Mouse (Mus musculus): ENCODE data around the gene Nrm. TPM values are rescaled to one million over a fixed set of nuclear protein-coding genes. Genes with fewer than 3 reads are reported as not detected.
A peak's percentile ranks its signal among the peaks of the same experiment; 100 is the strongest.

Nrm gene
- total RNA-seq, 1 experiment from 2014 or later: 45.6 TPM

DNA sequence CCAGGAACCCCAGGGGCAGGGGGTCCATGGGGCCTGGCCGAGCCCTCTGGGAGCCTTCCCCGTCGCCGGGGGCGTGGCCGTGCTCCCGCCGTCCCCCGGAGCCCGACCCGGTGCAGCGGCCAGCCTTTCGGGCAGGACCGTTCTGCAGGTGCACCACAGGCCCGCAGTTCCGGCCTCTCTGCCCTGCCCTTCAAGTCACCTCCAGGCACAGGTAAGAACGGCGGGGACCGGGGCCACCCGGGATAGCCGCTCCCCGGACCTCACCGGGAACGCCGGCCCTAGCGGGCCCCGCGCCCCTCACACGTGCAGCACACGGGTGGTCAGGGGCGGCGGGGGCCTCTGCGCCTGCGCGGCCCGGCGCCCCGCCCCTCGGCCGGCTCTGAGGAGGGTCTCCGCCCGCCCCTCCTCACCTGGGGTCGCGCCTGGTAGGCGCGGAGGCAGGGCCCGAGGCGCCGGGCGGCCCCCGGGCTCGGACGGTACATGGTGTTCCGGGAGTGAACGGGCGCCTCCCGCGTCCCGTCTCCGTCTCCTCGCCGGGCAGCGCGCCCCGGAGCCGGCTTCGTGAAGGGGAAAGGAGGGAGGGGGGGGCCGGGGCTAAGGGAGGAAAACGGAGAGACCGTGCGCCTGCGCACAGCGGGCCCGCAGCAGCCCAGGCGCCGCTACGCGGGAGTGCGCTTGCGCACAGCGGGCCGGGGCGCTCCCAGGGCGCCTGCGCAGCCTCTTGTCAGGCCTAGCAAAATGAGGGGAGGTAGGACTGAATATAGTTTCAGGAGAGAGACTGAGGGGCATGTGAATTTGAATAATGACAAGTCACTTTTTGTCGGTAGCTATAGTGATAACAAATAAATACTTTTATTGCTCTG, 35.9 kb downstream of the Nrm start, which contains the start of gene 2310061I04Rik:
2310061I04Rik (minus strand) TSS at position 651 of the 863 bp plus-strand sequence.
- peak; percentile 44 for ATAC-seq (ENCODE audit: extremely low read depth, insufficient number of reproducible peaks, low FRiP score, poor library complexity, severe bottlenecking)

DNA sequence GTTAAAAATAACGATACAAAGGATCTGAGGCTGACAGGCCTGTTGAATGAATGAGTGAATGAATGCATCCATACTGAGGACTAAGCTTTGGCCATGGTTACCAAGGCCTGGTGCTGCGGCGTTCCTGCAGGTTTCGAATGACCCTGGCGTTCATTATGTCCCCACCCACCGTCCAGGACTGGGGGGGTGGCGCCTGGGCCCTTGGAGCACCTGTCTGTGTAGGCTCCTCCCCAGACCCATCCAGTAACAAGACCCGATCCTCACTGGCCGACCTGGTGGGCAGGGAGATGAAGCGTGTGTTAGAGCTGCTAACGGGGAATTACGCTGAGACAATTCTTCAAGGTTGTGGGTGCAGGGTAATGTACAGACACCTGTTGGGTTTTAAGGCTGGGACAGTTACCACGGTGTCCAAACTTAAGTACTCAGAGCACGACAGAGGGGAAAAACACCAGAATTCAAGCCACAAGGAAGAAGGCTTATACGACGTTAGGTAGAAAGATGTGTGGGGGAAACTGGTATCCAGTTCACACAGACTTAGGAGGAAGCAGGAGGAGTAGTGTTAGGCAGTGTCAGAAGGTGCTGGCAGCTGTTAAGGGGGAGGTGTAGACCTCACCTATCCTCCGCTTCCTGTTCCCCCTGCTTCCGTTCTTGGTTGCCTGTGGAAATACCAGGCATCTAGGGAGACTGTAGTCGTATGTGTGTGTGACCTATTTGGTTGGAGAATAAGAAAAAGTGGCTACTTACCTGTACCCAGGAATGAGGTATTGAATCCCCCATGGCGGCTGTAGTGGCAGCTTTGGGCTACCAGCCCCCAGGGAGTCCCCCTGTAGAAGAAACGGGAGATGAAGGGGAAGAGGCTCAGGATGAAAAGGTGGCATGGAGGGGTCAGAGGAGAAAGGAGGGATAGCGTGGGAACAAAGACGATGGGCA, 36.8 kb downstream of the Nrm start:
- ATAC-seq (ENCODE audit: extremely low read depth, insufficient number of reproducible peaks, low FRiP score, poor library complexity, severe bottlenecking): no peak

DNA sequence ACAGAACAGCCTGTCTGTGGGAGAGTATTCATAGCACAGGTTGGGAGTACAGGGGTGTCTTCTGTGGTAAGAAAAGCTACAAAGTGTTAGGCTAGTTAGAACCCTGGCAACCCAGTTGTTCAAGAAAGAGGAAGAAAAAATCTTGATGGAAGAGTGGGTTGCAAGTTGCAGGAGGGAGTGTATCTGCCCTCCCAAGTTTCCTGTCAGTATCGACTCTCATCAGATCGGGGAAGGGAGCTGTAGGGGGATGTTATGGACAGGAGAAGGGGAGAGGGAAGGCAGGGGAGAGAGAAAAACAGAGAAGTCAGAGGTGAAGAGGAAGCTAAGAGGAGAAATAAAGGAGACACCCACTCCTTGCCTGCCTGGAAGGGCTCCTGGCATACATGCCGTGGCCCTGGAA, 39.5 kb downstream of the Nrm start:
- ATAC-seq (ENCODE audit: extremely low read depth, insufficient number of reproducible peaks, low FRiP score, poor library complexity, severe bottlenecking): no peak

- ATAC-seq (ENCODE audit: extremely low read depth, insufficient number of reproducible peaks, low FRiP score, poor library complexity, severe bottlenecking): no peak
These were observed 42.3 kb downstream of the Nrm start for GRCm38 (mm10) chr17:35903343-35903991.

DNA sequence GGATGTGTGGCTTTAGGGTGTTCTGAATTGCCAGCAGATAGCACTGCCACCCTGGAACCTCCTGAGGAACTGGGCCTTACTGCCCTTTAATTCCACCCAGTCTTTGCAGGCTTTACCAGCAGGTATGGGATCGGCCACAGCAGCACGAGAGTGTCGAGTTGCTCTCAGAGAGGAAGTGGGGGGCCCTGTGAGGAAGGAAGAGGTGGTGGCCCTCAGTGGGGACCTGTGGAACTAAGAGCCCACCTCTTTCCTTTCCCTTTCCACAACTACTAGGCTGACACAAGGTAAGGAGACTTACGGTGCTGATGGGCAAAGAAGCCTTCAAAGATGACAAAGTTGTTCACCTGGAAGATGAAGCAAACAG, 42.9 kb downstream of the Nrm start:
- ATAC-seq (ENCODE audit: extremely low read depth, insufficient number of reproducible peaks, low FRiP score, poor library complexity, severe bottlenecking): no peak

- ATAC-seq (ENCODE audit: extremely low read depth, insufficient number of reproducible peaks, low FRiP score, poor library complexity, severe bottlenecking): no peak
These were observed 44.5 kb downstream of the Nrm start for GRCm38 (mm10) chr17:35905587-35905986.

- no peak for ATAC-seq (ENCODE audit: extremely low read depth, insufficient number of reproducible peaks, low FRiP score, poor library complexity, severe bottlenecking)
These were observed 46.5 kb downstream of the Nrm start for GRCm38 (mm10) chr17:35907609-35908008.

DNA sequence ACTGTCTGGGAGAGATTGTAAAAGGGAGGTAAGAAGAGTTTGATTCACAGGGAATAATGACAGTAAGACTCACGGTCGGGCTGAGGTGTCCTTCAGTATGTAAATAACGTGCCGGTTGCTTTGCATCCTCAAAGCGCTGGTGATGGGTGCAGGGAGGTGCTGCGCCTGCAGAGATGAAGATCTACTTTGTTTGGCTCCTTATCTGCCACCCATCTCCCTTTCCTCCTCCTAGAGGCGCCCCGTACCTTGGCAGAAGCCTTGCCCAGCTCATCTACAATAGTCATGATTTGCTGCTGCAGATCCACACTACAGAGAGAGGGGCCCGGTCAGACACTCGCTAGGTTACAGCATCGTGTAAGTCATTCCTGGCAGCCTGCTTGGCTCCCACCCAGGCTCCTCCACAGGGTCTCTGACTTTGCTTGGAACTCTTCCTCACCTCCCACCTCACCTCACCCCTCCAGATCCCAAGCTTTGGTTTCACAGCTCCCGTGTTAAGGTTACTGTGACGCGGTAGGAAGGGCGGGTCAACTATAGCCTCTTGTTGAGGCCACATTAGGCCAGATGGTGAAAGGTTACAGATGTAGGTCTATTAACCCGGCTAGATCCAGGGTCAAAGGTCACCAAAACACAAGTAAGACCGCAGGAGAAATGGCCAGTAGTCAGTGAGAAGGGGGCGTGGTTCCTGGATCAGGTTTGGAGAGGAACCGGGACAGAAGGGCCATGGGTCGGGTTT, 48.2 kb downstream of the Nrm start:
- peak; percentile 4; the same call in 1 of the 2 replicates for ATAC-seq (ENCODE audit: extremely low read depth, insufficient number of reproducible peaks, low FRiP score, poor library complexity, severe bottlenecking)

GRCm38 (mm10) chr17:35909919-35910369, 48.8 kb downstream of the Nrm start, which contains the start of gene Atat1:
Gene Atat1 (minus strand): TSS chr17:35910075.
- ATAC-seq (ENCODE audit: extremely low read depth, insufficient number of reproducible peaks, low FRiP score, poor library complexity, severe bottlenecking): peak; percentile 93

DNA sequence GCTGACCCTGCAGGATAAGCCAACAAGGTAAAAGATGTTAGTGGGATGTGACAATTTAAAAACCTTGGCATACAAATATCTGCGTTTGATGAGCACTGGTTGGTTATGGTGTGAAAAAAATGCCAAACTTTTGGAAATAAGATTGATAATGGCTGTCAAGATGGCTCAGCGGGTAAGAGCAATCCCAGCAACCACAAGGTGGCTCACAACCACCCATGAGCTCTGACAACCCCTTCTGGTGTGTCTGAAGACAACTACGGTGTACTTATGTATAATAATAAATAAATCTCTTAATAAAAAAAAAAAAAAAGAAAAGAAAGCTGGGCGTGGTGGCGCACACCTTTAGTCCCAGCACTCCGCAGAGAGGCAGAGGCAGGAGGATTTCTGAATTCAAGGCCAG, 53.9 kb downstream of the Nrm start:
- ATAC-seq (ENCODE audit: extremely low read depth, insufficient number of reproducible peaks, low FRiP score, poor library complexity, severe bottlenecking): no peak

Other genes with a start within 250 kb of the Nrm start
- gene Gm9573, start 234.7 kb upstream of the Nrm start, total RNA-seq (2017): 0.37 and 3.3 TPM in 2 replicates
- gene Mucl3, start 217.6 kb upstream of the Nrm start, total RNA-seq (2017): not detected in 2 replicates
- gene Vars2, start 193.7 kb upstream of the Nrm start, total RNA-seq (2017): 11.8 and 13.8 TPM in 2 replicates
- gene Gtf2h4, start 187.6 kb upstream of the Nrm start, total RNA-seq (2017): 7.0 and 15.5 TPM in 2 replicates
- gene Ddr1, start 156.7 kb upstream of the Nrm start, total RNA-seq (2017): 0.81 TPM in 1 of 2 replicates, not detected in the other
- 74.1 and 100 TPM in 2 replicates for gene Ier3, start 39.6 kb upstream of the Nrm start, total RNA-seq (2017)
- gene Flot1, start 38.1 kb upstream of the Nrm start, total RNA-seq (2017): 172 and 193 TPM in 2 replicates
- 182 and 191 TPM in 2 replicates for gene Tubb5, start 23.0 kb upstream of the Nrm start, total RNA-seq (2017)
- 22.5 and 30.7 TPM in 2 replicates for gene Mdc1, start 19.8 kb upstream of the Nrm start, total RNA-seq (2017)
- 146 and 163 TPM in 2 replicates for gene Ppp1r18, start 4.3 kb downstream of the Nrm start, total RNA-seq (2017)
- 106 and 121 TPM in 2 replicates for gene Dhx16, start 18.5 kb downstream of the Nrm start, total RNA-seq (2017)
- gene 2310061I04Rik, start 36.1 kb downstream of the Nrm start, total RNA-seq (2017): 9.6 and 12.8 TPM in 2 replicates
- gene Atat1, start 48.8 kb downstream of the Nrm start, total RNA-seq (2017): 26.9 and 31.3 TPM in 2 replicates
- 29.3 and 36.8 TPM in 2 replicates for gene Mrps18b, start 55.1 kb downstream of the Nrm start, total RNA-seq (2017)
- gene Ppp1r10, start 55.1 kb downstream of the Nrm start, total RNA-seq (2017): 413 and 415 TPM in 2 replicates
- gene Abcf1, start 108.4 kb downstream of the Nrm start, total RNA-seq (2017): 162 and 172 TPM in 2 replicates
- gene Gnl1, start 118.5 kb downstream of the Nrm start, total RNA-seq (2017): 39.3 and 41.5 TPM in 2 replicates
- 21.6 and 33.6 TPM in 2 replicates for gene Prr3, start 118.9 kb downstream of the Nrm start, total RNA-seq (2017)
- 255 and 292 TPM in 2 replicates for gene H2-T24, start 159.2 kb downstream of the Nrm start, total RNA-seq (2017)
- 431 and 448 TPM in 2 replicates for gene H2-T23, start 171.5 kb downstream of the Nrm start, total RNA-seq (2017)
- gene H2-T22, start 181.4 kb downstream of the Nrm start, total RNA-seq (2017): 101 and 107 TPM in 2 replicates
- not detected in 2 replicates for gene Gm6034, start 181.6 kb downstream of the Nrm start, total RNA-seq (2017)
- not detected in 2 replicates for gene Gm11127, start 197.1 kb downstream of the Nrm start, total RNA-seq (2017)